Mouse (Mus musculus) midbrain, embryonic 13.5 days (tissue): ENCODE measurements at regions not wholly inside any gene's neighbourhood (a gene's known extent, or its start where the extent isn't known, plus 50 kb on each side); places are given as distances from the start of the nearest gene placed in this dataset.
A peak's percentile ranks its signal among the peaks of the same experiment; 100 is the strongest.

Source experiments
- ATAC-seq: fragments of 200-750 bp; cut with Nextera tagmentation; 2 replicates; pipeline ENCODE4 v1.8.0; 2017; ENCODE audit warnings: mild to moderate bottlenecking, moderate TSS enrichment, moderate library complexity
- H3K27ac ChIP-seq: fragments of 300-500 bp; sonication (generic); 2 replicates; pipeline ENCODE4 v1.5.1; 2015; ENCODE audit warnings: inconsistent platforms, mild to moderate bottlenecking, moderate library complexity
- H3K27me3 ChIP-seq: fragments of 300-500 bp; sonication (generic); 2 replicates; pipeline ENCODE4 v1.6.1; 2015; ENCODE audit warnings: mild to moderate bottlenecking, inconsistent platforms
- H3K36me3 ChIP-seq: fragments of 300-500 bp; sonication (generic); 2 replicates; pipeline ENCODE4 v1.6.1; 2015; ENCODE audit warnings: mild to moderate bottlenecking, inconsistent platforms
- H3K4me1 ChIP-seq: fragments of 300-500 bp; sonication (generic); replicated peaks from 2 replicates; pipeline ENCODE4 v1.6.1; 2015; ENCODE audit warnings: inconsistent platforms
- H3K4me2 ChIP-seq: fragments of 300-500 bp; sonication (generic); replicated peaks from 2 replicates; pipeline ENCODE4 v1.6.1; 2015; ENCODE audit warnings: moderate library complexity, mild to moderate bottlenecking, inconsistent platforms
- H3K4me3 ChIP-seq: fragments of 300-500 bp; sonication (generic); replicated peaks from 2 replicates; pipeline ENCODE4 v1.5.1; 2015; ENCODE audit warnings: mild to moderate bottlenecking, inconsistent platforms
- H3K9ac ChIP-seq: fragments of 300-500 bp; sonication (generic); replicated peaks from 2 replicates; pipeline ENCODE4 v1.6.1; 2015; ENCODE audit warnings: mild to moderate bottlenecking, inconsistent platforms
- H3K9me3 ChIP-seq: fragments of 300-500 bp; sonication (generic); 2 replicates; pipeline ENCODE4 v1.6.1; 2016; ENCODE audit warnings: mild to moderate bottlenecking, inconsistent platforms
- WGBS: fragments of 180-500 bp; shearing (Covaris S2); methylation state at CpG from one replicate; pipeline ENCODE4 v1.1.7; 2015; 5-methylcytosine and 5-hydroxymethylcytosine counted together

- Histone ChIP-seq H3K4me3 (no peak overlapping the region), H3K4me2 (no peak overlapping the region), H3K27me3 (no peaks in the 10 kb centered on the region), H3K4me1 (no peaks in the 10 kb centered on the region), H3K27ac (no peak overlapping the region), H3K9ac (no peak overlapping the region), H3K36me3 (no peaks in the 10 kb centered on the region), H3K9me3 (no peaks in the 10 kb centered on the region)
- 87% methylated on average over 3 of the region's 3 CpGs for WGBS
- ATAC-seq: no peak
Observed at GRCm38 (mm10) chr15:51597841-51598240, 2286.9 kb upstream of the Gm7489 start.

- no peak overlapping the region for H3K9ac ChIP-seq
- H3K4me3 ChIP-seq: no peak overlapping the region
- no peaks in the 10 kb centered on the region for H3K36me3 ChIP-seq
- no peak overlapping the region for H3K27ac ChIP-seq
- H3K4me2 ChIP-seq: peak overlapping the region; percentile 13; the same call in 1 of the 2 replicates
- no peaks in the 10 kb centered on the region for H3K9me3 ChIP-seq
- no peaks in the 10 kb centered on the region for H3K27me3 ChIP-seq
- WGBS: 39% methylated on average over 9 of the region's 10 CpGs
- no peaks in the 10 kb centered on the region for H3K4me1 ChIP-seq
- ATAC-seq: 0 out of 2 replicates have a peak, but pooled peaks have one; percentile 55
Observed at GRCm38 (mm10) chr15:51601128-51601855, 2283.4 kb upstream of the Gm7489 start.

DNA sequence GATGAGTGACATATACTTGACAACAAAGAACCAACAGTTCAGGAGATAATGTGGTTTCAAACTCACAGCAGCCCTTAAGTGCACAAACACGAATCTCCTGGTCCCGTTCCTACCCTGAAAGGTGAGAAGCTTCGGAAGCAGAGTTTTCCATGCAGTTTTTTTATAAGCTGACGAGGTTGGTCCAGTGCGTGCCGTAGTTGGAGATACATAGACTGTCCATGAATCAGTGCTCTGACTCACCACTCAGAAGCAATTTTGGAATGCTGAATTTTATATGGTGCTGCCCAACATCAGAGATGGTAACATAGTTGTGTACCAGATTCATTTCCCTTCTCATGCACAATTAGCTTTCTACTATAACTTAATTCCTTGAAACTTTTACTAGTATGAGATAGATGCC lies 2263.3 kb upstream of the Gm7489 start:
- Histone ChIP-seq H3K4me2 (no peak overlapping the region), H3K36me3 (no peaks in the 10 kb centered on the region), H3K9ac (no peak overlapping the region), H3K4me1 (no peaks in the 10 kb centered on the region), H3K27me3 (no peaks in the 10 kb centered on the region), H3K9me3 (no peaks in the 10 kb centered on the region), H3K4me3 (no peak overlapping the region), H3K27ac (no peak overlapping the region)
- ATAC-seq: no peak
- WGBS: 93% methylated on average over 6 of the region's 6 CpGs

- Histone ChIP-seq H3K9ac (no peak overlapping the region), H3K27ac (no peak overlapping the region), H3K9me3 (no peaks in the 10 kb centered on the region), H3K4me1 (no peaks in the 10 kb centered on the region), H3K4me2 (no peak overlapping the region), H3K36me3 (no peaks in the 10 kb centered on the region), H3K27me3 (no peaks in the 10 kb centered on the region), H3K4me3 (no peak overlapping the region)
- 94% methylated on average over 5 of the region's 5 CpGs for WGBS
- ATAC-seq: no peak
Observed at GRCm38 (mm10) chr15:51627463-51627862, 2257.2 kb upstream of the Gm7489 start.

GRCm38 (mm10) chr15:51628518-51628917 lies 2256.2 kb upstream of the Gm7489 start:
- no peaks in the 10 kb centered on the region for H3K27me3 ChIP-seq
- no peaks in the 10 kb centered on the region for H3K4me1 ChIP-seq
- no peak overlapping the region for H3K4me3 ChIP-seq
- H3K9ac ChIP-seq: no peak overlapping the region
- no peak for ATAC-seq
- no peaks in the 10 kb centered on the region for H3K9me3 ChIP-seq
- H3K27ac ChIP-seq: no peak overlapping the region
- WGBS: 31% methylated on average over 4 of the region's 4 CpGs
- no peaks in the 10 kb centered on the region for H3K36me3 ChIP-seq
- no peak overlapping the region for H3K4me2 ChIP-seq

DNA sequence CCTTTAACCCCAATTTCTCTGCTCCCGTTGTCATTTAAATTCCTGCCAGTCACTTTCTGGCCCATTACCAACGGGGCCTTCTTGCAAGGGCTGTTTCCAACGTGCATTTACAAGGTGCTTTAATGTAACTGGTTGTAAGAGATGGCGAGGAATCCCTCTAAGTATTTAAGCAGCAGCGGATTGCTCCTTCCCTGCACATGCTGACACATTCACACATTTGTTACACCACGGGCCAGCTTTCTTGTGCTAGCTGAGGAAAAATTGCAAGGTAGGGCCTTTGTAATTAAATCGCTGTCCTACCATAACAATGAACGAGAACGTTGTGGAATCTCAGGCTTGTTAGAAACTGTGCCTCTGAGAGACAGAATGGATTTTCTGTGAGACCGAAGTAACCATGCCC lies 2252.8 kb upstream of the Gm7489 start:
- no peak overlapping the region for H3K4me3 ChIP-seq
- no peaks in the 10 kb centered on the region for H3K9me3 ChIP-seq
- no peak overlapping the region for H3K27ac ChIP-seq
- 69% methylated on average over 10 of the region's 10 CpGs for WGBS
- no peak overlapping the region for H3K9ac ChIP-seq
- peaks cover 8% of the 10 kb centered on the region for H3K4me1 ChIP-seq
- H3K27me3 ChIP-seq: no peaks in the 10 kb centered on the region
- no peaks in the 10 kb centered on the region for H3K36me3 ChIP-seq
- ATAC-seq: no peak
- no peak overlapping the region for H3K4me2 ChIP-seq

GRCm38 (mm10) chr15:51633068-51633467 lies 2251.6 kb upstream of the Gm7489 start:
- Histone ChIP-seq H3K4me2 (no peak overlapping the region), H3K27me3 (no peaks in the 10 kb centered on the region), H3K27ac (no peak overlapping the region), H3K9ac (no peak overlapping the region), H3K9me3 (no peaks in the 10 kb centered on the region), H3K4me3 (no peak overlapping the region), H3K36me3 (no peaks in the 10 kb centered on the region), H3K4me1 (peaks cover 8% of the 10 kb centered on the region)
- WGBS: 88% methylated on average over 6 of the region's 6 CpGs
- no peak for ATAC-seq

DNA sequence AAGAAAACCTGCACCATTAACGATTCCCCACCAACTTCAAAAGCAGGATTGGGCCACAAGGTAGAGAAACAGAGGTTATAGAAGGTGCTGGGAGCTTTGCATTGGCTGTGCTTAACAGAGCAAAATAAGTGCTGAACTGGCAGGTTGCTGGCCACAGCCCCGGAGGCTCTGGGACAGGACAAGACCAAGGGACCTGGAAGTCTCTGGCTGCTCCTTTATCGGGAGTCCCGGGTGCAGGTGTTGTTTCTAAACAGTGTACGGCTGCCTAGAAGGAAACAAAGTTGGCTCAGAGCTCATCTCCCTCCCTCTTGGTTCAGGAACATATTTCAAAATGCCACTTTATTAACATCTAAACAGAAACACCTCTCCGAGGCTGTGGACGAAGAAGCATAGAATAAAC lies 2250.0 kb upstream of the Gm7489 start:
- Histone ChIP-seq H3K9ac (0 out of 2 replicates have a peak overlapping the region, but pooled peaks have one; percentile 6), H3K4me2 (peak overlapping the region; percentile 46), H3K36me3 (no peaks in the 10 kb centered on the region), H3K27me3 (no peaks in the 10 kb centered on the region), H3K9me3 (no peaks in the 10 kb centered on the region), H3K4me3 (peak overlapping the region; percentile 20), H3K4me1 (peaks cover 8% of the 10 kb centered on the region), H3K27ac (peak overlapping the region; percentile 6; the same call in 1 of the 2 replicates)
- 21% methylated on average over 7 of the region's 7 CpGs for WGBS
- peak; percentile 35; the same call in 1 of the 2 replicates for ATAC-seq

DNA sequence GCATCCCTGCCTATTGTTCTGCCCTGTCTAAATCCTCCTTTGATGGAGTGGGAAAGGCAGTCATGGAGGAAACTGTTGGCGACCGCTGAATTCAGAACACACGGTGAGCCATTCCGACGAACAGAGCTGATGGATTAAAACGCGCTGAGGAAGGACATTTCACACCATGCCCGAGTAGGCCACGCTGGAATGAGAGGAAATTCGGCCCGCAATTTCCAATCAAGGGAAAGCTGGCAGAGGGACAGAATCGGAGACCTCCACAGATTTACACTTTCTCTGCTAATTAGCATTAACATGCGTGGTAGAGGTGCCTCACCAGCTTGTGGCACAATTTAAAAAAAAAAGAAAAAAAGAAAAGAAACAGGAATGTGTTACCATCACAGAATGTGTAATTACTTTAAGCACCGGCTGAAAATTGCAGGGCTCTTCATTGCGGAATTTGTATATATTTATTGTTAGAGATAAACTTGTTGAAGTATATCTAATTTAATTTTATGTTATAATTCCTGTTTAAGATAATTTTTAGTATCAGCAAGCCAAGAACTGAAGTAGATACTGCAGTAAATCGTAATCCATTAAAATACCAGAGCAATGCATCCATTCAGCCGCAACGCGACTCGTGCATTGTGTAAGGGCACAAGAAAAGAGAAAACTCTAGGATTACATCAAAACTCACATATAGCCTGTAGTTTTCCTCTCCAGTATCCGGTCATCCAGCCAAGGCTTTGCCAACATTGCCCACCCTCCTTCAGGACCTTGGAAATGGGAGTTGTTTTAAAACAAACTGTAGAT lies 2249.4 kb upstream of the Gm7489 start:
- Histone ChIP-seq H3K4me1 (peaks cover 8% of the 10 kb centered on the region), H3K27ac (peak overlapping the region; percentile 6; the same call in 1 of the 2 replicates), H3K4me2 (peak overlapping the region; percentile 46), H3K4me3 (peak overlapping the region; percentile 20), H3K9ac (0 out of 2 replicates have a peak overlapping the region, but pooled peaks have one; percentile 6), H3K9me3 (no peaks in the 10 kb centered on the region), H3K27me3 (no peaks in the 10 kb centered on the region), H3K36me3 (no peaks in the 10 kb centered on the region)
- peak; percentile 55 for ATAC-seq
- WGBS: 24% methylated on average over 21 of the region's 21 CpGs

GRCm38 (mm10) chr15:51637570-51637969 lies 2247.1 kb upstream of the Gm7489 start:
- ATAC-seq: no peak
- H3K9me3 ChIP-seq: no peaks in the 10 kb centered on the region
- H3K4me2 ChIP-seq: no peak overlapping the region
- H3K27ac ChIP-seq: no peak overlapping the region
- H3K9ac ChIP-seq: no peak overlapping the region
- H3K4me1 ChIP-seq: peaks cover 8% of the 10 kb centered on the region
- no peak overlapping the region for H3K4me3 ChIP-seq
- 95% methylated on average over 1 of the region's 1 CpGs for WGBS
- H3K27me3 ChIP-seq: no peaks in the 10 kb centered on the region
- no peaks in the 10 kb centered on the region for H3K36me3 ChIP-seq

DNA sequence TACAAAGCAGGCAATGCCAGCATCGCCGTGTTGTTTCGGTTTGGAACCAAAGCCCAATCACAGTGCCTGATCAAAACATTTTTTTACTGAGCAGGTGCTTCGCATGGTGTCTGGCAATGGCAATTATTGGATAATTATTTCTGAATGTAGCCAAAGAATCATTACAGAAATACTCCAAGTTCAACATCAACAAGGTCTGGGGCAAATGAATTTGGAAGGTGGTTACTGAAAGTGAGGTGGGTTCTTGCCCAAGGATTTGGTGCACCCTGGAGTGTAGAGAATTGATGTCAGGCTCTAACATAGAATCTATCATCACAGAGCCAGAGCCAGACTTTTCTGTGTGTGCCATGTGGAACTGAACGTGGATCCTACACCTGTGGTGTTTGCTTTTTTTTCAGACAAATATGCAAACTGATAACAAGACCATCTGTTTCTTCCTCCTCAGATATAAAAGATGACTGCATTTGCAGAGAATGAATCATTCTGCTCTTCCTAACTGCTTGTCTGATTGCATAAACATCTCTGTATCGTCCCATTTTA lies 2240.9 kb upstream of the Gm7489 start:
- no peaks in the 10 kb centered on the region for H3K4me1 ChIP-seq
- 90% methylated on average over 6 of the region's 6 CpGs for WGBS
- H3K36me3 ChIP-seq: no peaks in the 10 kb centered on the region
- H3K27ac ChIP-seq: no peak overlapping the region
- no peak for ATAC-seq
- H3K9me3 ChIP-seq: no peaks in the 10 kb centered on the region
- H3K9ac ChIP-seq: no peak overlapping the region
- H3K4me2 ChIP-seq: no peak overlapping the region
- H3K4me3 ChIP-seq: no peak overlapping the region
- no peaks in the 10 kb centered on the region for H3K27me3 ChIP-seq

DNA sequence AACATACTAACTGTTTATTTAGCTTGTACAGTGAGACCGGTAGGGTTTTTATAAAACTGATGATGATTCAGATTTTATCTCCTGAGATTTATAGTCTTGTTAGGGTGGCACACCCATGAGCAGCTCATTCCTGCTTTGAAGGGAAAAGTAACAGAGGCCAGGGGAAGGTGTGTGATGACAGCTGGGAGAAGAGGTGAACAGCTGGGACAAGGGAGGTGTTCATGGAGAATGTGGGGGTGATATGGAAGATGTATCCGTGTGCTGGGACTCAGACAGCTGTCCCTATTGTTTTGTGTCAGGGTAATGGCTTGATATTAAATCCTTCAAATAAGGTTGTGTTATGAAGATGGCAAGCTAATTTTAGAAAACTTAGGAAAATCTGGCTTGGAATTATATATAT lies 2238.4 kb upstream of the Gm7489 start:
- WGBS: 89% methylated on average over 2 of the region's 2 CpGs

More for the DNA sequence above, 2238.4 kb upstream of the Gm7489 start:
- H3K4me1 ChIP-seq: no peaks in the 10 kb centered on the region
- no peaks in the 10 kb centered on the region for H3K36me3 ChIP-seq
- H3K9ac ChIP-seq: no peak overlapping the region
- no peaks in the 10 kb centered on the region for H3K27me3 ChIP-seq
- no peak for ATAC-seq
- no peak overlapping the region for H3K4me2 ChIP-seq
- H3K27ac ChIP-seq: no peak overlapping the region
- no peaks in the 10 kb centered on the region for H3K9me3 ChIP-seq
- H3K4me3 ChIP-seq: no peak overlapping the region
